Mouse (Mus musculus): ENCODE results near the gene Cadm1. TPM values are rescaled to one million over a fixed set of nuclear protein-coding genes. Genes with fewer than 3 reads are reported as not detected.

Gene Cadm1
- total and polyA plus RNA-seq, 2 experiments from 2014 or later: 3.7 to 5.5 TPM

DNA sequence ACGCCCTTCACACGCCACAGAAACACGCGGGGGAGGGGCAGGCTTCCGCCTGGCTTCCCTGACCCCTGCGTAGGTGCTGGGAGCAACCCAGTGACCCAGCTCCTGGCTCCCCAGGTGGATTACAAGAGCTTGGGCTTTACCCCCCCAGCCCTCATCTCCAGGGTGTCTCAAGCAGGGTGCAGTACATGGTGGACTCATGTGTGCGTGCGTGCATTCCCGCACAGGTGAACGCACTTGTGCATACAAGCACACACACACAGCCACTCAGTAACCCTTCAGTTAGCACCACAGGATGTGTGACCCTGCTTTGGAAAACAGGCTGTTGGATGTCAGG is 309.7 kb downstream of the Cadm1 start:
- TF ChIP-seq EP300 (IDR thresholded peaks at IDR 0.05; ENCODE audit: low read depth) (no peak), CTCF (IDR thresholded peaks at IDR 0.05; ENCODE audit: low read depth) (no peak)
- ATAC-seq (ENCODE audit: insufficient read depth, low read depth): no peak
- no peaks in the 10 kb centered on the region for H3K36me3 ChIP-seq (replicated peaks; ENCODE audit: control insufficient read depth, insufficient read depth, low read length)
- no peak overlapping the region for H3K4me3 ChIP-seq (ENCODE audit: low read depth, low read length)
- H3K27me3 ChIP-seq (ENCODE audit: control insufficient read depth, insufficient read depth, low read length): 0 out of 2 replicates have a peak, but pooled peaks cover 4% of the 10 kb centered on the region
- DNase-seq (ENCODE audit: low spot score): no peak
- no peaks in the 10 kb centered on the region for H3K4me1 ChIP-seq (ENCODE audit: control insufficient read depth, insufficient read depth)
- H3K9ac ChIP-seq (replicated peaks; ENCODE audit: low read depth, low read length): no peak overlapping the region
- 76% methylated on average over 10 of the region's 10 CpGs for WGBS
- H3K9me3 ChIP-seq (replicated peaks; ENCODE audit: control insufficient read depth, low read length): no peaks in the 10 kb centered on the region
- no peak overlapping the region for H3K4me2 ChIP-seq (ENCODE audit: low read depth, low read length)
- no peak overlapping the region for H3K27ac ChIP-seq (ENCODE audit: low read depth)

DNA sequence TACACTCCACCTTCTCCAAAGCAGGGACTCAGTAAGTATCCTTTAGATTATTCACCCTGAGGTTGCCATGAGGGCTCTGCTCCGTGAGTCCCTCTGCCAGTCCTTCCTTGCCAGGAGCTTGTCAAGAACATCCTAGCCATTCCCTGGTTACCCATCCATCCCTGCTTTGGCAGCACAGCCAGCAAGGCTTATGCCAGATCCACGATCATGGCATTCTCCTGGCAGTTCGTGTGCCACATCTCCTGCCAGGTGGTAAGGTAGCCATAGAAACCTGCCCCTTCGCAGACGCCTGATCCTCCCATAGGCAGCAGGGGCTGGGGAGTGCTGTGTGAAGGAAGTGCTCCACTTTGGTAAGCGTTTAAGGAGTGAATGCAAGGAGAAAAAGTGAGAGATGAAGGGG is 313.4 kb downstream of the Cadm1 start:
- no peaks in the 10 kb centered on the region for H3K9me3 ChIP-seq (replicated peaks; ENCODE audit: control insufficient read depth, low read length)
- no peak for TF ChIP-seq CTCF (IDR thresholded peaks at IDR 0.05; ENCODE audit: low read depth)
- TF ChIP-seq EP300 (IDR thresholded peaks at IDR 0.05; ENCODE audit: low read depth): no peak
- ATAC-seq (ENCODE audit: insufficient read depth, low read depth) (no peak), DNase-seq (ENCODE audit: low spot score) (no peak)
- 77% methylated on average over 6 of the region's 6 CpGs for WGBS
- no peak overlapping the region for H3K27ac ChIP-seq (ENCODE audit: low read depth)
- no peaks in the 10 kb centered on the region for H3K4me1 ChIP-seq (ENCODE audit: control insufficient read depth, insufficient read depth)
- H3K4me2 ChIP-seq (ENCODE audit: low read depth, low read length): no peak overlapping the region
- no peaks in the 10 kb centered on the region for H3K36me3 ChIP-seq (replicated peaks; ENCODE audit: control insufficient read depth, insufficient read depth, low read length)
- H3K27me3 ChIP-seq (ENCODE audit: control insufficient read depth, insufficient read depth, low read length): 0 out of 2 replicates have a peak, but pooled peaks cover 4% of the 10 kb centered on the region
- no peak overlapping the region for H3K9ac ChIP-seq (replicated peaks; ENCODE audit: low read depth, low read length)
- H3K4me3 ChIP-seq (ENCODE audit: low read depth, low read length): no peak overlapping the region

DNA sequence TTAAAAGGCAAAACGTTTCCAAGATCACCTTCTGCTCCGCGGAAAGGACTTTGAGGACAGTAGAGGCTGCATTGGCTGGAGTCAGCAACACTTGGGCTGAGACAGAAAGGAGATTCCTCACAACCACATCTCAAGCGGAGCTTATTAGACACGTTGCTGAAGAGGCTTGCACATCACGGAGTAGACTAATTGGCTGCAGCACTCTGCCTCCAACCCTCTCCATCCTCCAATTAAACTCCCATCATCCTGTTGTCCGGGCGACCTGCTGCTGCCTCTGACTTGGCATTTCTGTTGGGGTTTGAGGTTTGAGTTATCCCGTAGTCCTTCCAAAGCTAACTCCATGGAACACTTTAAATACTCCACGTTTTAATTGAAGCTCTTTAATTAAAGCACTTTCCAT is 316.3 kb downstream of the Cadm1 start:
- Histone ChIP-seq H3K27ac (ENCODE audit: low read depth) (no peak overlapping the region), H3K9me3 (replicated peaks; ENCODE audit: control insufficient read depth, low read length) (no peaks in the 10 kb centered on the region), H3K9ac (replicated peaks; ENCODE audit: low read depth, low read length) (no peak overlapping the region), H3K4me3 (ENCODE audit: low read depth, low read length) (no peak overlapping the region), H3K4me2 (ENCODE audit: low read depth, low read length) (no peak overlapping the region), H3K27me3 (ENCODE audit: control insufficient read depth, insufficient read depth, low read length) (0 out of 2 replicates have a peak, but pooled peaks cover 3% of the 10 kb centered on the region), H3K36me3 (replicated peaks; ENCODE audit: control insufficient read depth, insufficient read depth, low read length) (no peaks in the 10 kb centered on the region), H3K4me1 (ENCODE audit: control insufficient read depth, insufficient read depth) (no peaks in the 10 kb centered on the region)
- no peak for ATAC-seq (ENCODE audit: insufficient read depth, low read depth)
- TF ChIP-seq CTCF (IDR thresholded peaks at IDR 0.05; ENCODE audit: low read depth): no peak
- no peak for TF ChIP-seq EP300 (IDR thresholded peaks at IDR 0.05; ENCODE audit: low read depth)
- DNase-seq (ENCODE audit: low spot score): no peak
- 86% methylated on average over 10 of the region's 10 CpGs for WGBS

DNA sequence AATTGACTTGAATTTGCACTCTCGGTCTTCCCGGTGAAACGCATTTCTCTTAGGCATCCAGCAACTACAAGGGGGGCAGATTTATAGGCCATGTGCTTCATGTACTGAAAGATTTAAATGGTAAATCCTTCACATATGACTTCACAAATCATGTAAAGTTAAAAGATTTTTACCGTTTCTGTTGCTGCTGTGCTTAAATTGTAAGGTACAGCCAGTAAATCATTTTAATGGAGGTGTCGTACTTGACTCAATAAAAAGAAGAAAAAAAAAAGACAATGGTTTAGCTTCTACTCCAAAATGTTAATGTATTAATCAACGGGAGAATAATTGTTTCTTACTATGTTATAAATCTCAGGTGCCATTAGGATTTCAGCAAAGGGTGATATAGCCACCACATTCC is 317.0 kb downstream of the Cadm1 start:
- ATAC-seq (ENCODE audit: insufficient read depth, low read depth) (no peak), DNase-seq (ENCODE audit: low spot score) (no peak)
- no peak overlapping the region for H3K4me2 ChIP-seq (ENCODE audit: low read depth, low read length)
- no peaks in the 10 kb centered on the region for H3K9me3 ChIP-seq (replicated peaks; ENCODE audit: control insufficient read depth, low read length)
- H3K27me3 ChIP-seq (ENCODE audit: control insufficient read depth, insufficient read depth, low read length): 0 out of 2 replicates have a peak, but pooled peaks cover 3% of the 10 kb centered on the region
- H3K4me1 ChIP-seq (ENCODE audit: control insufficient read depth, insufficient read depth): no peaks in the 10 kb centered on the region
- no peak overlapping the region for H3K4me3 ChIP-seq (ENCODE audit: low read depth, low read length)
- H3K9ac ChIP-seq (replicated peaks; ENCODE audit: low read depth, low read length): no peak overlapping the region
- no peak overlapping the region for H3K27ac ChIP-seq (ENCODE audit: low read depth)
- WGBS: 82% methylated on average over 6 of the region's 6 CpGs
- TF ChIP-seq EP300 (IDR thresholded peaks at IDR 0.05; ENCODE audit: low read depth) (no peak), CTCF (IDR thresholded peaks at IDR 0.05; ENCODE audit: low read depth) (no peak)
- H3K36me3 ChIP-seq (replicated peaks; ENCODE audit: control insufficient read depth, insufficient read depth, low read length): no peaks in the 10 kb centered on the region

DNA sequence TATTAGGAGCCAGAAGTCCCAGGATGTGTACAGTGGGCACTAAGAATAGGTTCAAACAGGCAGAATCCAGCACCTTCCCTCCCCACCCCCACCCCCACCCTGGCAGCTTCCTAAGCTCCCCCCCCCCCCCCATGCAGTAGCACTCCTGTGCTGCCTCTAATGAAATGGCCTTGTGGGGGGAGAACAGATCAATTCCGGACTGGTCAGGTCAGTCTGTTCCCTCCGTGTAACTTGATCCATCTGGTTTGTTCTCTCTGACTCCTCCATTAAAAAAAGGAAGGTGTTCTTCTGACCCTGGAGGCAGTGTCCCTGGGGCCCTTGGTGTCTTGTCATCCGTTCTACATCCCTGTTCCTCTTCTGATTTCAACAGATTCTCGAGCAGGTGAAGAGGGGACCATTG is 317.8 kb downstream of the Cadm1 start:
- no peaks in the 10 kb centered on the region for H3K36me3 ChIP-seq (replicated peaks; ENCODE audit: control insufficient read depth, insufficient read depth, low read length)
- ATAC-seq (ENCODE audit: insufficient read depth, low read depth): no peak
- no peaks in the 10 kb centered on the region for H3K9me3 ChIP-seq (replicated peaks; ENCODE audit: control insufficient read depth, low read length)
- H3K4me2 ChIP-seq (ENCODE audit: low read depth, low read length): no peak overlapping the region
- no peak overlapping the region for H3K4me3 ChIP-seq (ENCODE audit: low read depth, low read length)
- no peak overlapping the region for H3K27ac ChIP-seq (ENCODE audit: low read depth)
- WGBS: 28% methylated on average over 4 of the region's 4 CpGs
- no peak for DNase-seq (ENCODE audit: low spot score)
- no peak overlapping the region for H3K9ac ChIP-seq (replicated peaks; ENCODE audit: low read depth, low read length)
- H3K4me1 ChIP-seq (ENCODE audit: control insufficient read depth, insufficient read depth): no peaks in the 10 kb centered on the region
- no peak for TF ChIP-seq EP300 (IDR thresholded peaks at IDR 0.05; ENCODE audit: low read depth)
- H3K27me3 ChIP-seq (ENCODE audit: control insufficient read depth, insufficient read depth, low read length): 0 out of 2 replicates have a peak, but pooled peaks cover 3% of the 10 kb centered on the region

DNA sequence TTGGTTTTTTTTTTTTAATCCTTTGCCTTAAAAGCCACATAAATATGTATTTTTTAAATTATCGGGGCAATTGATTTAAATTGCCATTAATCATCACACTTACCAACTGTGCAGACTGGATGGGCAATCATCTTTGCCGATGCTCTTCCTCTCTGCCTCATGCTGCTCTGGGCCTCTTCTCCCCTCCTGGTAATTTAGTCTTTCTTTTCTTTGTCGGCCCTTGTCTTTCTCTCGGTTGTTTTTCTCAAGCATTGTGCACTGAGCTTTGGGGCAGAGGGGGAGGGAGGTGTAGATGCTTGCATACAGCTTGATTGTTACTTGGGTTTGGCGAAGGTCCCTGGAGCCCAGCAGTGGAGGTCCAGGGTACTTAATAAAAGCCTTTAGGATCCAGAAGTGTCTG is 318.8 kb downstream of the Cadm1 start:
- ATAC-seq (ENCODE audit: insufficient read depth, low read depth) (no peak), DNase-seq (ENCODE audit: low spot score) (no peak)
- H3K9me3 ChIP-seq (replicated peaks; ENCODE audit: control insufficient read depth, low read length): no peaks in the 10 kb centered on the region
- H3K4me3 ChIP-seq (ENCODE audit: low read depth, low read length): no peak overlapping the region
- no peak for TF ChIP-seq CTCF (IDR thresholded peaks at IDR 0.05; ENCODE audit: low read depth)
- no peak overlapping the region for H3K4me2 ChIP-seq (ENCODE audit: low read depth, low read length)
- H3K36me3 ChIP-seq (replicated peaks; ENCODE audit: control insufficient read depth, insufficient read depth, low read length): no peaks in the 10 kb centered on the region
- H3K9ac ChIP-seq (replicated peaks; ENCODE audit: low read depth, low read length): no peak overlapping the region
- WGBS: 62% methylated on average over 5 of the region's 5 CpGs
- H3K4me1 ChIP-seq (ENCODE audit: control insufficient read depth, insufficient read depth): no peaks in the 10 kb centered on the region
- 0 out of 2 replicates have a peak, but pooled peaks cover 3% of the 10 kb centered on the region for H3K27me3 ChIP-seq (ENCODE audit: control insufficient read depth, insufficient read depth, low read length)
- no peak overlapping the region for H3K27ac ChIP-seq (ENCODE audit: low read depth)
